Mouse (Mus musculus) megakaryocyte-erythroid progenitor cell, adult 5-6 weeks (primary cell): ENCODE measurements at regions not wholly inside any gene's neighbourhood (a gene's known extent, or its start where the extent isn't known, plus 50 kb on each side); places are given as distances from the start of the nearest gene placed in this dataset.

Experiments
- ATAC-seq: replicated peaks from 2 replicates; pipeline ENCODE4 v1.8.0; 2016; ENCODE audit warnings: mild to moderate bottlenecking, inconsistent platforms; ENCODE audit not compliant: severe bottlenecking, poor library complexity, low FRiP score, low TSS enrichment

DNA sequence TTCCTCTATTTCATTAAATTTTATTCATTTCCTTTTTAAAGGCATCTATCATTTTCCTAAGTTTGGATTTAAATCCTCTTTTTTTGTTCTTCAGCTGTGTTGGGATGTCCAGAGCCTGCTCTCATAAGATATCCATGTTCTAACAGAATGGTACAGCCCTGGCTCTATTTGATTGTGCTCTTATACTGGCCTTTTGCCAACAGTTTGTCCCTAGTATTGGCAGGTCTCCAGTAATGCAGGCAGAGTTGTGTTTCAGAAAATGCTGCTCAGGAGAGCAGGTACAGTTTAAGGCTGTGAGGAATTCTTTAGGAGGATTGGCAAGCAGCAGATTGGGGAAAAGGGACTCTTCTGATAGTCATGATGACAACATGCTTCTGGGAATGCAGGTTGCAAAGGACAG is 797.1 kb upstream of the Slit2 start:
- no peak for ATAC-seq

DNA sequence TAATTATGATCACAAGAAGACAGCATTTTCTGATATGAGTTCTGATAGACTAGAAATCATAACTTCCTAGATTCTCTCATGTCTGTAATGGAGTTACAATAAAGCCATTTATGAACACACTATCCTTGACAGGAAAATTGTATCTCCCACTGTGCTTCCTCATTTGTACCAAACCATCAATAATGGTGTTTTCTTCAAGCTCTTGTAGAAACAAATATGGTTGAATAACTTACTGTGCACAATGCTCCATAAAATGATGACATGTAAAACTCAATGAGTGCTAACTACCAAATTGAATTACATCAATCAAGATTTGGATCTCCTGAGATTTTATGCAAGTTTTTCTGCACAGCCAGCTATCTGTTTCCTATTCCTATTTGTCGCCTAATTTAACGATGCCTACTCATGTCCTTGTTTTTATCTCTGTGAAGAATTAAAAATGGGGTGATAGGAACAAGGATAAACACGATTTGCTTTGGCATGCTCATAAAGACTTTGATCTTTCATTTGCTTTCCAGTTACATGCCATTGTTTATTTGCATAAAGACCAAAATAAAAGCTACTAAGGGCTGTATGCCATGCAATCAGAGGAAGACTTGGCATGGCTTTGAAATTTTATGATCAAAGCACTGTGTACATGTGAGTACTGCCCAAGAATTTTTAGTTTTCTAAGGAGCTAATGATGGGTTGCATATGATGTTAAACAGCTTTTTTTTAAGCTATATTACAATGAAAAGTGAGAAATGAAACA is 780.6 kb upstream of the Slit2 start:
- no peak for ATAC-seq

DNA sequence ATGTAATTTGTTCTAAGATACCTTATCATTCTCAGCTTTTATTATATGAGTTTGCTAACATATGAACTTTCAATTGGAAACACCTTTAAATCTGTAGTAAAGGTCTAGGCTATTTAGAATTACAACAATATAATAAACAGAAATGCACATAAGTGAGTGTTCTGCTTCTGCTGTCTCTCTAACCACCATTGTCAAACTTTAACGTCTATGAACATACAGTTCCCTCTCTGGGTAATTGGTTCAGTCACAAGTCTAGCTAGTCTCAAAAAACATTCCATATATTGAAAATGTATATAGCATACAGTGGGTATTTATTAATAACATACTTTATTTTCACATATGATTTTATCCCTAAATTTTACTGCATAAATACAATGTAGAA is 780.0 kb upstream of the Slit2 start:
- no peak for ATAC-seq

DNA sequence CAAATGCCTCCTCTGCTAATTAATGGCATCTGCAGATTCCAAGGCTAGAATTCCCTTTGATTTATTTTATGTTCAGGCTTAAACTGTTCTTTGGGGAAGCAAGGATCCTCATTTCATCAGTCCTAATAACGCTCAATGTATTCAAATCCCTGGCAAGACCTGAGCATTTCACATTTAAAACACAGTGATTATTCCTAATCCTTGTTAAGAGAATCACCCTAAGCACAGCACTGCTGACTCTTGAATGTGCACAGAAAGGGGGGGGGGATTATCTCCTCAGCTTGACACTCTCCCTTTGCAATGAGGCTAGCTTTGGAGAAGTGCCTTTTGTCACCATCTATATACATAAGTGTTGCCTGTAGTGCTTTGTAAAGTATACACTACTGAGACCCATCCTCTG is 772.4 kb upstream of the Slit2 start:
- no peak for ATAC-seq

DNA sequence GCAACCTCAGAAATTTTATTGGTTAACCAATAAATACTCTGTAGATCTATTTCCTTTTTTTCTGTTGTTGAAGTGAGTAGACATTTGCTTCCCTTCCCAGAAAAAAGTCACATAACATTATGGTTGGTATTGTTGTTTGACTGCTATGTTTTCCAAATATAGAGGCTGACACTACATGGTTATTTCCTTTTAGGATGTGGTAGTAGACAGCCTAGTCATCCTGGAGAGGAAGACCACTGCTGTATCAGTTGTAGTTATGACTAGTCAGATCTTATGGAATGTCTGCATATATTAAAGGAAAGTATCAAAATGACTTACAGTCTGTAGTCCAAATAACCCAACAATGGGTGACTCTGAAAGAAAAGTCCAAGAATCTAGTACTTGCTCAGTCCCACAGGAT is 767.5 kb upstream of the Slit2 start:
- no peak for ATAC-seq

DNA sequence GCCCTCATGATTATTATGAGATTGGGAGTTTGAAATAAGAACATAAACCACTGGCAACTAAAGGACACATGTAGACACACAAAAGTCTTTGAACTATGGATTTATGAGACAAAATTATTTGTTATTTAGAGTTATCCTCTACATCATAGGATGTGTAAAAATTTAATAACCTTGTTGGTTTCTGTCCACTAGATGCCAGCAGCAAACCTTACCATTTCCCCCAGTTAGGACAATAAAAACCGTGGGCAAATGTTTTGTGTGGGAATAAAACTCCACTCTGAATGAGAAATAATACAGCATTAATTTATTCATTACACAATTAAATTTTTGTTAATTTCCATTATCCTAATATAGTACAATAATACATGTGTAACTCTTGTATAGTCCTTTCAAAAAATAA is 757.7 kb upstream of the Slit2 start:
- ATAC-seq: no peak

DNA sequence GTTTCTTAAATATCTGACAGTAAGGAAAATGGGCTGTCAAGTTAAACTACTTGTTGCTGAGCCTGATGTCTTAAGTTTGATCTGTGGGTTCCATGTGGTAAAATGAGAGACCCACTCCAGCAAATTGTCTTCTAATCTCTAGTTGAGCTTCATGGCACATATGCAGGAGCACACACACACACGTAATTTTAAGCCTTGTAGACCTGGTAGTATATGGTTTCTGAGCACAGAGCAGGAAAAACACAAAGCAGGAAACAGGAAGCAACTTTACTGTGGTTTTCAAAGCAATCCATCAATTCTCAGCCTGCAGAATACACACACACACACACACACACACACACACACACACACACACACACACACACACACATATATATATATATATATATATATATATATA is 746.8 kb upstream of the Slit2 start:
- no peak for ATAC-seq

DNA sequence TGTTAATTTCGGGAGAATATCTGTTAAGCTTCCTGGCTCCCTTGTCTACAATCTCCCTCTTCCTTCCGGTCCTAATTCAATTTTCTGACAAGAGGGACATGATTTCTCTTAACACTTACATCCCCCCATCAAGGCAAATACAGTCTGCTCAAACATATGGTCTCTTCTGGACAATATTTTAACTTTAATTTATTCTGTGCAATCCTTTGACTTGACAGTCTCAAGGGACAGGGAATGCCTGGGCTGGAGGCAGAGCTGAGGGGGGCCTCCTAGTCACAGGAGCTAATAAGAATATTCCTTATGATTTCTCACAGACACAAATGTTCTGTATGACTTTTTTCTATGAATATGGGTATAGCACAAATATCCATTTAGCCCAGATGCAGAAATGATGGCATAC is 742.9 kb upstream of the Slit2 start:
- no peak for ATAC-seq

DNA sequence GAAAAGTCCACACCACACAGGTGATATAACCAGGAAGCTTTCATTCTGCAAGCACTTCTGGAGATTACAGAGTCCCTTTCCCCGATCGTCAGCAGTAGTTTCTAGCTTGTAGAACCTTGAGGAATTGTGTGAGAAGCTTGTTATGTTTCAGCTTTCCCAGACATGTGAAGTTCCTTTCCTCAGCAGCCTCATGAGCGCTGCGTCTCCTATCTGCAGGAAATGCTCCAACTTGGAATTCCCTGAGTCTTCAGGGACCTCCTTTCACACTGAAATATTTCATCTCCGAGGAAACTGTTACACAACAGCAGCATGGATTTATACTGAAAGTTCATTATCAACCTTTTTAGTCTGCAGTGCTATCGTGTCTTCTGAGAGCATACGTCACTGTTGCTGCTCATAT is 742.4 kb upstream of the Slit2 start:
- no peak for ATAC-seq

DNA sequence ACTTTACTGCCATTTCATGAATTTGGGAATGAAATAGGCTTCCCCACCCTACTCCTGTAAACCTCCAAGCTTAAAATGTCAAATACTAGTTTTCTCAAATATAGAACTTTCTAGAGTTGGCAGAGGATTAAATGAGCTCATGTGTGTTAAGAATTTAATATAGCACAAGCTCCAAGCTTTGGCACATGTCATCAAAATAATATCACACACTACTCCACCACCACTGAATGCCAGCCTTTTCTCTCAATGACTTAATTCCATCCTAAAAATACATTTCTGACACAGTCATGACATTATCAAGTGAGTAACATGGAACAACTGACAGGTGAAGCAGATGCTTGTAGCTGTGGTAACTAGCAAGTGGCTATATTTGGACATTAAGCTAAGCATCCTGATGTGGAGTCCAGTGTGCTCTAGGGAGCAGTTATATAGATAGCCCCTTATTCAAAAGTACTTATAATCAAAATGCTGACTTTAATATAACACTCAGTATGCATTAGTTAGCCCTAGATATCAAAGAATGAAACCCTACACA is 728.0 kb upstream of the Slit2 start:
- ATAC-seq: no peak

DNA sequence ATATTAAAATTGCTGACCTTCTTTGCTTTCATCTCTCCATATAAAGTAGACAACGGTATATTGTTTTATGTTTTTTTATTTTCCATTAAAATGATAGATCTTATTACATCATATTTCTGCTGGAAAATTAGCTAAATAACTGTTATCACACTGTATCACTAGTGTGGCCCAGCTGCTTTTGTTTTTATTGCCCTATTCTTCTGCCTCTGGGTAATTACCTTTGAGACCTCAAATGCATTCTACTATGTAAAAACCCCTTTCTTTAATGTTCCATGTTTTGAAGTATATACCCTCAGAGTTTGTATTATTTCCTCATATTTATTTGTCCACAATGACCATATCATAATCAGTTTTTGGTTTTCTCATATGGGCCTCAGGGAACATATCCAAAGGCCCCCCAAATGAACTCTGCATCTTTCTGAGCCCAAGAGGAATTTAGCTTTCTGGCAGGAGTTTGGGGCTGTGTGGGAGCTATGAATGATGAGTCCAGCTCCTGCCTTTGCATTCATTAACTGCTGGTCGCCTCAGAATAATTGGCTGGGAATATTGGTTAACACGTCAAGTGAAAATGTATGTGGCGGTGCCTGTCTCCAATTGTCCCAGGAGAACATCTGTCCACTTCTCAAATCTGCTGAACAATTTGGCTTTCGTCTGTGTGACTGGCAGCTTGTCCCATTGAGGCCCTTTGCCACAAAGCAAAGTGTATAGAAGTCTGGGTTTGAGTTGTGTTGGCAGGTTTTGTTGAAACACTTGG is 721.1 kb upstream of the Slit2 start:
- ATAC-seq: no peak

DNA sequence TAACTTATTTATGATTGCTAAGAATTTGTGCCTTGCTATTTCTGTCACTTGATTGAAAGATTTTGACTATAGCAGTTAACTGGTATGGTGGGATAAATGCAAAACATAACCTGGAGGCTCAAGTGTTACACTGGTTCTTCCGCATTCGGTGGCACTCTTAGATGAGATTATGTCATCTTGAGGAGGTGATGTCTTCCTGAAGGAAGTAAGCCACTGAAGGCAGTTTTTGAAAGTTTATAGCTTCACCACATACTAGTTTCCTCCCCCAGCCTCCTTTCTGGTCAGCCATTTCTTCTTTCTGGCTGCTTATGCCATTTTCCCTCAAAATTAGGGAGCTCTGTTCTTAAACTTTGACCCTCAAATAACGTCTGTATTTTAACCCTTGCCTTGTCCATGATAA is 710.3 kb upstream of the Slit2 start:
- ATAC-seq: no peak

DNA sequence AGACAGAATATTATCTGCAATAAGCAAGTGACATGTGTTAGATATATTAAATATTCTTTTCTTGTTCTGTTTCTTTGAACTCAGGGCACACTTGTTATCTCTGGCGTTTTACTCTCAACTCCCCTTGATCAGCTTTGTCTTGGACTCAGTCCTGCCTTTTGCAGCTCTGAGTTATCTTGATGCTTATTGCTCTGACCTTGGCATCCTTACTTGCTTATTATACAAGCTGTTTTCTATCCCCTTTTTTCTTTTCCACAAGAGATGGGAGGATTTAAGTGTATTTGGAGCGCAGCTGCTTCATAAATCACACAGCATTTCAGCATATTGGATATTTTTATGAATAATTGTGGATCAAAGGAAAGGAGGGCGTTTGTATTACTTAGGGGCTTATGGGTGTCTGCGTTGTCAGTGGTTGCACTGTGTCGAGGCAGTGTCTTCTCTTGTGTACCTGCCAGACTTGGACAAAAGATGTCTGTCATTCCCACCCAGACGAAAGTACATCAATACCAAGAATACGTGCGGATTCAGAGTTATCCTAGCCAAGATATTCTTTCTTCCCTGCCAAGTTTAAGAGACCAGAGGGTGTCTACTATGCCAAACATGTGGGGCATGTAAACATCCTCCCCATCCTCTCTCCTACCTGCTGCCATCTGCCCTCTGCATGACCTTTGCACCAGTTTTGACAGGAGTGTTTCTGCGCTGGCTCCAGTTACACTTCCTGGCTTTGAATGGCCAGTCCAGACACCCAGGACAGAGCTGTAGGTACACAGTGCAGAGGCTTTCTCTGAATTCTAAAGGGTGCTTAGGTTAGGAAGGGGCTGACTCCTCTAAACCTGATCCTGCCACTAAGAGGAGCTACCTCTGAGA is 709.3 kb upstream of the Slit2 start:
- no peak for ATAC-seq

DNA sequence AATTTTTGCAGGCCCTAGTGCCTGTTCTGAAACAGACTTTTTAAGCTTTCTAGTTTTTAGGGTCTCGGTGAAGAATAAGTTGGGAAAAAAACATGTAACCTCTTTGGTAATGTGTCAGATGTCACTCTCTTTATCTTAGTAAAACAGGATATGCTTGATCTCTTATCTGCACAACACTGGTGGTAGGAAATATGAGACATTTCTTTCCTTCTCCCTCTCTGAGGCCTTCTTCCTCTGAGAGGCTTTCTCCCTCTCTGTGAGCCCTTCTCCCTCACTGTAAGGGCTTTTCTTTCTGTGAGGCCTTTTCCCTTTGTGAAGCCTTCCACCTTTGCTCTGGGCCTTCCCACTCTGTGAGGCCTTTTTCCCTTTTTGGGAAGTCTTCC is 708.7 kb upstream of the Slit2 start:
- ATAC-seq: no peak

DNA sequence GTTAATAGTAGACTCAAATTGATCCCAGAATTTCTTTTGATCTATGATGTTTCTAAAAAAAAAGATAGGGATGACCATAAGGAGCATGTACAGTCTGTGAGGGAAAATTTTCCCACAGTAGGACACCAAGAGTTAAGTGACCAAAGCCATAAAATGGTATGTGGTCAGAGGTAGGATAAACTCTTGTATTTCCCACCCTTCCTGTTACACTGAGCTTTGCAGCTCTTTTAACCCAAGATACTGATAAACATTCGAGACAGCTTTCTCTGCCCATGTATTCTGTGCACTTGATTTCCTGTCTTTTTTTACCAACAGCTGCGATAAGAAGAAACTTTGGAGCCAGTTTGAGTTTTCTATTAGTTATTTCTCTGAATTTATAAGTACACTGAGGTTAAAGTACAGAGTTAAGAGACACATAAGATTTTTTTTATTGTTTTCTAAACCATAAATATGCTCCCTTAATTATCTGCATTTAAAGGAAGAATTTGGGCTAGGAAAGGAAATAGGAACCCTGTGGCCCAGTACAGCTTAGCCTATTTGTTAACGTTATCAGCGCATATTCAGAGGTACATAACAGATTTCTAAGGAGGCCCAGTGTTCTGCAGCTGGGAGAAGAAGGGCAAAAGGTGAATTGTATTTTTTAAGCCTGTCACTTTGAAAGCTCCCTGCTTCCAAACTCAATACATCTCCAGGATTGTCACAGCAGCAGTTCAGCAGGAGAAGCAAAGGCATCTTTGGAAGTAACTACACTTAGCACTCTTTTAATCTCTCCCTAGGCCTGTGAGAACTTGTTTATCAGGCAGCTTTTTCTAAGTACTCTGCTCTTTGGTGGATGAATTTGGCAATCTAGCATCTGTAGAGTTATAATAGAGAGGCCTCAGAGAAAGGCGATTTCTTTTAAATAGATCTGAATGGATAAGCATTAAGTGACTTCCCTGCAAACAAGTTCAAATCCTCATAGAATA is 706.4 kb upstream of the Slit2 start:
- ATAC-seq: no peak

DNA sequence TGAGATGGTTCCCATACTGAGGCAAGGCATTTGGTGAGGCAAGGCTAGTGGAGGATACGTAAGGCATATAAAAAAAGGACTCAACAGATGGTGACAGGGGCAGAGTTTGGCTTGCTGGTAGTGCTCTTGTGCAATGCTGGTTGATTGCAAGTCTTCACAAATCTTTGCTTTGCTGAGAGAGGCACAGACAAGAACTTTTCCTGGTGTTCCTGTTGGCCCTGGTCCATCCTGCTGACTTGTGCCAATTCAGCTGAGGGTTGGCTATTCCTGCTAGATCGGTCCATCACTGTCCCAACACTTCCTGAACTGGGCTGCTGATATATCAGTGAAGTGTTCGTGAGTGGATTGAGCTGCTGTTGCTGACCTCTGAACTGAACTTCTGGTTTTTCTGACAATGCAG is 703.3 kb upstream of the Slit2 start:
- ATAC-seq: no peak

DNA sequence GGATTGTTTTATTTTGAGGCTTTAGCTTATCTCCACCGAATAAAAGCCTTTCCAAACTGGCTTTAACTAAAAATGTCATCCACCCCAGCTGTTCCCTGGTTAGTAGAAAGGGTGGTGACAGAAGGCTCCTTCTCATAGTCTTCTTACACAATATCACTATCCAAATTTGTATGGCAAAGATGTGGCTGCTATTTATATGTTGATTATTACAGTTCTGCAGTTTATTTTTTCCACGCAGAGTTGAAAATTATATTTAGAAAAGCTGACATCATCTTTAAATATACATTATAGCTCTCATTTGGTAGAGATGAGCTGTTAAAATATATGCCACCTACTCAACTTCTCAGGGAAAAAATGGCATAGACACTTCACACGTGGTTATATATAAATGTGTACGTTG is 683.3 kb upstream of the Slit2 start:
- no peak for ATAC-seq

DNA sequence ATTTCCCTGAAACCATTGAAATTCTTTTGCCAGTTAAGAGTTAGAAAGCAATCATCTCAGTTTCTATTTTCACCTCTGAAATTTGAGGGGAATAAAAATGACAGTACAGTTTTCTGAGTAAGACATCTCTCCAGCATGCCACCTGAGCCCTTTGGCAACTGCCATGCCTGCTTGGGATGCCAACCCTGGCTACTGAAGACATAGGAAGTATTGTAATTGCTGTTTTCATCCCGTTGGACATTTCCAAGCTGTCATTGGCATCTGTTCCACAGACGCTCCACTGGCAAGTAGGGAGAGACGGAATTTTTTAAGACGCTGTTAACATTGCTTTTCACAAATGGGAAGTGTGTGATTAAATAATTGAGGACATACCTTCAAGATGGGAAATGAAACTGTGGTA is 665.4 kb upstream of the Slit2 start:
- no peak for ATAC-seq

DNA sequence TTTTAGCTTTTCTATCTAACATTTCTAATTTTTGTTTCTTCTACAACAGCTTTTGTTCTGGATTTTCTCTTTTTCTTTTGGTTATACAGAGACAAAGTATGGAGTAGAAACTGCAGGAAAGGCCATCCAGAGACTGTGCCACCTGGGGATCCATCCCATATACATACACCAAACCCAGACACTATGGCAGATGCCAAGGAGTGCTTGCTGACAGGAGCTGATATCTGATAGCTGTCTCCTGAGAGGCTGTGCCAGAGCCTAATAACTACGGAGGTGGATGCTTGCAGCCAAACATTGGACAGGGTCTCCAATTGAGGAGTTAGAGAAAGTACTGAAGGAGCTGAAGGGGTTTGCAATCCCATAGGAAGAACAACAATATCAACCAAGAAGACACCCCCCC is 664.8 kb upstream of the Slit2 start:
- ATAC-seq: no peak
